Mouse (Mus musculus) testis, adult 2 months (tissue): Measurements from ENCODE around the gene Tspan18. TPM values are rescaled to one million over a fixed set of nuclear protein-coding genes. Genes with fewer than 3 reads are reported as not detected.
A peak's percentile ranks its signal among the peaks of the same experiment; 100 is the strongest.

Source experiments
- H3K27ac ChIP-seq: fragments of 200-500 bp; 2 replicates; pipeline ENCODE4 v1.5.1; 2012; ENCODE audit warnings: low read depth, low read length; ENCODE audit not compliant: control insufficient read depth, insufficient read depth
- H3K27me3 ChIP-seq: fragments of 200-500 bp; 2 replicates; pipeline ENCODE4 v1.6.1; 2012; ENCODE audit warnings: mild to moderate bottlenecking, low read length, moderate library complexity; ENCODE audit not compliant: control insufficient read depth, insufficient read depth
- H3K36me3 ChIP-seq: fragments of 200-500 bp; 2 replicates; pipeline ENCODE4 v1.6.1; 2012; ENCODE audit warnings: mild to moderate bottlenecking, low read length; ENCODE audit not compliant: control insufficient read depth, insufficient read depth
- H3K4me1 ChIP-seq: fragments of 200-500 bp; 2 replicates; pipeline ENCODE4 v1.6.1; 2012; ENCODE audit warnings: low read length; ENCODE audit not compliant: control insufficient read depth, insufficient read depth
- H3K4me3 ChIP-seq: fragments of 200-500 bp; 2 replicates; pipeline ENCODE4 v1.5.1; 2012; ENCODE audit warnings: low read depth, mild to moderate bottlenecking, low read length, moderate library complexity, mixed read lengths; ENCODE audit not compliant: control insufficient read depth
- CTCF ChIP-seq: fragments of 200-500 bp; IDR thresholded peaks from 2 replicates; pipeline ENCODE4 v1.5.1; 2012; ENCODE audit warnings: low read depth, mild to moderate bottlenecking, inconsistent platforms, low read length, moderate library complexity; ENCODE audit not compliant: control insufficient read depth, insufficient read depth, insufficient replicate concordance
- POLR2A ChIP-seq: fragments of 200-500 bp; IDR thresholded peaks from 2 replicates; pipeline ENCODE4 v1.6.1; 2012; ENCODE audit warnings: low read depth, mild to moderate bottlenecking, inconsistent platforms, low read length, moderate library complexity; ENCODE audit not compliant: control insufficient read depth
- polyA plus RNA-seq: library from polyadenylated mRNA; depleted of rRNA; stranded (reverse); fragments of >200 nt; gene quantifications from 2 replicates; pipeline ENCODE4 v1.2.3, GENCODE M21; 2012

The Tspan18 gene
- polyA plus RNA-seq, 1 experiment, result 15.8 TPM

DNA sequence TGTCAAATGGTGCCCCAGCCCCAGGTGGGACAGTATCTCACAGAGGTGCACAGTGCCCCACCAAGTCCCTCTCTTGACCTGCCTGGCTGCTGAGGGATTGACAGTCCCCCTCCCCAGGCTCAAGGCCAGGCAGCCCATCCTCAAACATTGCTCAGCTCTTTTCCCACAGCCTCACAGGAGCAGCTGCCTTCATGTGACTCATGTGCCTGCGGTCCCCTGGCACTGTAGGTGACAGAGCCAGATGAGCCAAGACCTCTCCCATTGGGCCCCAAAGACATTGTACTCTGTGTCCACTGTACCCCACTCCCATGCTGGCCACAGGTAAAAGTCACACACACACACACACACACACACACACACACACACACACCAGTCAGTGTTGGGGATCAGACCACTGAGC, 128.2 kb downstream of the Tspan18 start:
- Histone ChIP-seq H3K27me3 (no peaks in the 10 kb centered on the region), H3K4me3 (no peak overlapping the region), H3K36me3 (no peaks in the 10 kb centered on the region), H3K27ac (no peak overlapping the region), H3K4me1 (no peaks in the 10 kb centered on the region)
- TF ChIP-seq POLR2A, result no peak
- no peak for TF ChIP-seq CTCF

DNA sequence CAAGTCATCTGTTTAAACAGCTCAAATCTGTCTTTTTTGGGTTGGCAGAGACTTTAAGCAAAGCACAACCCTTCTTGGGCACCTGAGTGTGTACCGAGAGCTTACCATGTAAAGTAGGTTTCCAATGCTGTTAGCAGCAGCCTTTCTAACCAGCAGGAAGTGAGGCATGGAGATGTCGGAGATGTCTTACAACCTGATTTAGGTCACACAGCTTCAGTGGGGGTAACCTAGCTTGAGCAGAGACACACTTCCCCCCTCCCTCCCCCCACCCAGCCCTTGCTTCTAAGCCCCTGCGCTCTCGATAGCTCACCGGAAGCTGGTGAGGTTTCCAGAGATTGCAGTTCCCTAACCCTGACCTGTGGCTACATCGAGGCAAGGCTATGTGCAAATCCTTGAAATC, 129.7 kb downstream of the Tspan18 start:
- no peak overlapping the region for H3K27ac ChIP-seq
- no peaks in the 10 kb centered on the region for H3K36me3 ChIP-seq
- H3K4me1 ChIP-seq, result no peaks in the 10 kb centered on the region
- no peak overlapping the region for H3K4me3 ChIP-seq
- no peaks in the 10 kb centered on the region for H3K27me3 ChIP-seq
- TF ChIP-seq CTCF (no peak), POLR2A (no peak)

DNA sequence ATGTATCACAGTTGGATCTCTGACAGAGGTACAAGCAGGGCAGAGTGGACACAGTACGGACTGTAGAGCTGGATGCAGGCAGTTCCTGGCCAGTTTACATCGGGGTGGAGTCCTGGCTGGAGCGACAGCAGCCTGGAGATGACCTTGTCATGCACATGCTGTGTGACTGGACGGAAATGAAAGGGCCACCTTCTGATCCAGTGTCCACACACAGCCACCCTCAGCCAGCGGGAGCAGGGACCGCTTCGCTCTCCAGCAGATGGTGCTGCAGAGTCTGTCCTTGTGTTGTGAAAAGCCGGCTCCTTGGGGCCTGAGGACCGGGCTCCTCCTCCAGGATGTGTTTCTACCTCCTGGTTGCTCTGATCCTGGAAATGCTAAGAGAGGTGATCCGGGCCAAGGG, 130.6 kb downstream of the Tspan18 start:
- H3K4me1 ChIP-seq, result peaks cover under 1% of the 10 kb centered on the region; the same call in 1 of the 2 replicates
- H3K36me3 ChIP-seq, result no peaks in the 10 kb centered on the region
- no peaks in the 10 kb centered on the region for H3K27me3 ChIP-seq
- no peak overlapping the region for H3K4me3 ChIP-seq
- no peak overlapping the region for H3K27ac ChIP-seq
- TF ChIP-seq POLR2A, result no peak
- peak; percentile 41; the same call in 1 of the 2 replicates for TF ChIP-seq CTCF

DNA sequence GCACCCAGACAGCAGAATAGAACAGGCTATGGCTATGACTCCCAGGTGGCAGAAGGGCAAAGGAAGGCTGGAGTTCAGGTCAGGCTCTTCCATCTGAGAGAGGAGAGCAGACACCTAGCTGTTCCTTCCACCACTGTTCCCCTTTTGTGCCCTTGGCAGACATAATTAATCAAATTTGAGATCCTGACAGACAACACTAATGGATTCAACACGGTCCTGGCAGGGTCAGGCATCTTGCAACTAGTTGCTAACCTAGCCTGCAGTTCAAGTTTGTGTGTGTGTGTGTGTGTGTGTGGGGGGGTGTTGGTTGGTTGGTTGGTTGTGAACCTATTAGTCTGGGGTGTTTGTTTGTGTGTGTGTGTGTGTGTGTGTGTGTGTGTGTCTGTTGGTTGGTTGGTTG, 131.5 kb downstream of the Tspan18 start:
- Histone ChIP-seq H3K4me1 (peaks cover 6% of the 10 kb centered on the region), H3K27me3 (no peaks in the 10 kb centered on the region), H3K4me3 (no peak overlapping the region), H3K27ac (no peak overlapping the region), H3K36me3 (no peaks in the 10 kb centered on the region)
- TF ChIP-seq POLR2A, result no peak
- TF ChIP-seq CTCF, result no peak

DNA sequence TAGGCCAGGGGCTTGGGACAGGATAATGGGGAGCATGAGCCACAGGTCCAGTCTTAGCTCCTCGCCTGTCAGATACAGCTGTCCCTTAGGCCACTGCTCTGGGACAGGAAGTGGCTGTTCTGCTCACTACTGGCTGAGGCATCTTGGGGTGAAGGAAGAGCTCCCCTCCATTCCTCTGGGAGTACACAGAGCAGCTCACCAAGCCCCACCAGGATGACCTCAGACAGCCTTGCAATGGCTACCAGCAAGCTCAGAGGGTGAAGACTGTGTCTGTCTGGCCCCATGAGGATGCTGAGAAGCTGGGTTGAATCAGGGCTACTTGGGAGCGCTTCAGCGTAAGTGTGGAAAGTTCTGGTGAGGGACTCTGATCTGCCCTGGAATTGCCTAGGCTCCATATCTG, 132.3 kb downstream of the Tspan18 start:
- H3K27ac ChIP-seq, result no peak overlapping the region
- no peaks in the 10 kb centered on the region for H3K36me3 ChIP-seq
- no peaks in the 10 kb centered on the region for H3K27me3 ChIP-seq
- H3K4me1 ChIP-seq, result peaks cover 6% of the 10 kb centered on the region
- no peak overlapping the region for H3K4me3 ChIP-seq
- TF ChIP-seq CTCF (no peak), POLR2A (no peak)

DNA sequence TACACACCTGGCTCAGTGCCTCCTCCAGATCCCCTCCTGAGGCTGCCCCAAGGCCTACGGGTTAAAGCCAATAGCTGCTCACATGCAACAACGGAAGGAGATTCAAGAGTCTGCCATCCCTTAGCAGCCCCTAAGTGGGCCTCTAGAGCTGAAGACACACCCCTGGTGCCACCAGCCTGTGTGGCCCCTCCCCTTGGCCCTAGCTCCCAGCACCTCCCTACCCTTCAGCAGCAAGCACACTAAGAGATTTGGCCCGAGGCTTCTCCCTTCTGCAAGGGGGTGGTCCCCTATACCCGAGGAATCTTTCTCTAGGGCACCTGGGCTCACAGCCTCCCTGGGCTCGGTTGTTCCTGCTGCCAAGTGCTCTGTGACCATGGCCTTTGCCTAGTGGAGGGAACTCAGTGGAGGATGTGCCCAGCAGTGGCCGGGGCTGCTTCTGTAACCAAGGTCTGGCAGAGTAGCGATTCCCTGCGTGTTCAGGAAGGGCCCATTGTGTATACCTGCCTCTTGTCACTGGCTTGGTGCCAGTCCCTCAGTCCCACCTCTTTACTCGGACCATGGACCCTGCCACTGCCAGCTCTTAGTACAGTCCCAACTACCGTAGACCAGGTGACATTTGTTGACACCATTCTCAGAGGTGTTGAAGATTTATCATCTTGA, 133.5 kb downstream of the Tspan18 start:
- TF ChIP-seq CTCF, result no peak
- TF ChIP-seq POLR2A, result no peak
- no peaks in the 10 kb centered on the region for H3K36me3 ChIP-seq
- no peak overlapping the region for H3K27ac ChIP-seq
- no peak overlapping the region for H3K4me3 ChIP-seq
- H3K4me1 ChIP-seq, result peaks cover 6% of the 10 kb centered on the region
- H3K27me3 ChIP-seq, result no peaks in the 10 kb centered on the region

DNA sequence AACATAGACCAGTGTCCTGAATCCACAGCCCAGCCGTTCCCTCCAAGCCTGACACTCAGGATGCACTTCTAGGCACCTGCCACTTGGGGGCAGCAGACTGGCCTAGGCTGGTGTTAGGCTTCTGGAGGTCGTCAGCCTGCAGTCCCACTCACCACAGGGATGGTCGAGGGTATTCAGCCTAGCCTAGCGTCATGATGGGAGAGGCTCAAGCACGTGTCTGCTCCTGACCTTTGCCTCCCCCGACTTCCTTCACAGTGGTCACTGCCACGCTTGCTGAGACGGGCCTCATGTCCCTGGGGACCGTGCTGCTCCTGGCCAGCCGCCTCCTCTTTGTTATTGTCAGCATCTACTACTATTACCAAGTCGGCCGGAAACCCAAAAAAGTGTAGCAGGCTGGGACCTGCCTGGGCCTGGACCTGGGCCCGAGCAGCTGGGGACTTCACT, 134.8 kb downstream of the Tspan18 start:
- H3K27me3 ChIP-seq, result no peaks in the 10 kb centered on the region
- no peak overlapping the region for H3K4me3 ChIP-seq
- TF ChIP-seq CTCF, result peak; percentile 97
- no peak for TF ChIP-seq POLR2A
- H3K4me1 ChIP-seq, result peaks cover 6% of the 10 kb centered on the region
- H3K36me3 ChIP-seq, result no peaks in the 10 kb centered on the region
- no peak overlapping the region for H3K27ac ChIP-seq
